Mouse (Mus musculus) kidney, postnatal 0 days (tissue): ENCODE results near the gene Atad1. TPM values are rescaled to one million over a fixed set of nuclear protein-coding genes. Genes with fewer than 3 reads are reported as not detected.

ENCODE experiments used
- ATAC-seq: fragments of 200-750 bp; cut with Nextera tagmentation; replicated peaks from 2 replicates; pipeline ENCODE4 v1.8.0; 2017; ENCODE audit warnings: low read depth, moderate number of reproducible peaks, moderate TSS enrichment, moderate library complexity; ENCODE audit not compliant: low FRiP score
- DNase-seq: peaks from one replicate; pipeline ENCODE4 v3.0.0-alpha.2; 2016; ENCODE audit warnings: low spot score
- H3K27ac ChIP-seq: fragments of 300-500 bp; sonication (generic); 2 replicates; pipeline ENCODE4 v1.5.1; 2014; ENCODE audit warnings: mild to moderate bottlenecking
- H3K27me3 ChIP-seq: fragments of 300-500 bp; sonication (generic); 2 replicates; pipeline ENCODE4 v1.6.1; 2014; ENCODE audit warnings: low read length, mixed read lengths; ENCODE audit not compliant: insufficient read depth
- H3K36me3 ChIP-seq: fragments of 300-500 bp; sonication (generic); 2 replicates; pipeline ENCODE4 v1.6.1; 2014; ENCODE audit warnings: low read length, mixed read lengths; ENCODE audit not compliant: insufficient read depth
- H3K4me1 ChIP-seq: fragments of 300-500 bp; sonication (generic); replicated peaks from 2 replicates; pipeline ENCODE4 v1.6.1; 2014; ENCODE audit warnings: antibody characterized with exemption, low read length, mixed read lengths; ENCODE audit not compliant: insufficient read depth
- H3K4me2 ChIP-seq: fragments of 300-500 bp; sonication (generic); 2 replicates; pipeline ENCODE4 v1.6.1; 2014; ENCODE audit warnings: mild to moderate bottlenecking, low read length, moderate library complexity, mixed read lengths
- H3K4me3 ChIP-seq: fragments of 300-500 bp; sonication (generic); replicated peaks from 2 replicates; pipeline ENCODE4 v1.5.1; 2014; ENCODE audit warnings: low read depth, low read length
- H3K9ac ChIP-seq: fragments of 300-500 bp; sonication (generic); 2 replicates; pipeline ENCODE4 v1.6.1; 2014; ENCODE audit warnings: low read depth, low read length
- H3K9me3 ChIP-seq: fragments of 300-500 bp; sonication (generic); replicated peaks from 2 replicates; pipeline ENCODE4 v1.6.1; 2016; ENCODE audit warnings: low read length, inconsistent platforms, mixed read lengths
- CTCF ChIP-seq: IDR thresholded peaks from 2 replicates; pipeline ENCODE4 v1.5.1; 2016; ENCODE audit warnings: antibody characterized with exemption, low read depth, mild to moderate bottlenecking, moderate library complexity
- WGBS: fragments of 180-500 bp; shearing (Covaris S2); extraction: QIAGEN DNeasy Blood & Tissue Kit; methylation state at CpG from one replicate; pipeline ENCODE4 v1.1.7; 2014; 5-methylcytosine and 5-hydroxymethylcytosine counted together
- polyA plus RNA-seq: library from polyadenylated mRNA; unstranded; fragments of >200 nt; fragmentation: Nextera tagmentation; extraction: Ambion mirVana; gene quantifications from 2 replicates; pipeline ENCODE4 v1.2.1, GENCODE M21; 2015

The Atad1 gene
- polyA plus RNA-seq, 1 experiment from 2014 or later: 79.2 TPM

DNA sequence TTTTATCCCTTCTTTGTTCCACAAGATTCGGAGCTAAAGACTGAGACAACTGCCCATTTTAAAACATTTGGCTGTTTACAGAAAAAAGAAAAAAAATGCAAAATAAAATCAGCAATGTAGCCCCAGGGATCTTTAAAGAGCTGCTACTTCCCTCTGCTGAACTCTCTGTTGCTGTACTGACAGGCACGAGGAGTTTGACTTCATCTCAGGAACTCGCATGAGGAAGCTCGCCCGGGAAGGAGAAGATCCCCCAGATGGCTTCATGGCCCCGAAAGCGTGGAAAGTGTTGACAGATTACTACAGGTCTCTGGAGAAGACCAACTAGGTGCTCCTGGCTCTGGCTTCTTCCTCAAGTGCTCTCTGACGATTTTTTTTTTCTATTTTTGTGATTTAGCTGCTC, 74.3 kb downstream of the Atad1 start:
- no peaks in the 10 kb centered on the region for H3K36me3 ChIP-seq
- no peaks in the 10 kb centered on the region for H3K4me1 ChIP-seq
- no peak overlapping the region for H3K27ac ChIP-seq
- DNase-seq: no peak
- H3K27me3 ChIP-seq: no peaks in the 10 kb centered on the region
- 84% methylated on average over 8 of the region's 8 CpGs for WGBS
- H3K4me3 ChIP-seq: no peak overlapping the region
- H3K9me3 ChIP-seq: no peaks in the 10 kb centered on the region
- no peak overlapping the region for H3K9ac ChIP-seq
- no peak for TF ChIP-seq CTCF
- no peak overlapping the region for H3K4me2 ChIP-seq
- ATAC-seq: no peak

DNA sequence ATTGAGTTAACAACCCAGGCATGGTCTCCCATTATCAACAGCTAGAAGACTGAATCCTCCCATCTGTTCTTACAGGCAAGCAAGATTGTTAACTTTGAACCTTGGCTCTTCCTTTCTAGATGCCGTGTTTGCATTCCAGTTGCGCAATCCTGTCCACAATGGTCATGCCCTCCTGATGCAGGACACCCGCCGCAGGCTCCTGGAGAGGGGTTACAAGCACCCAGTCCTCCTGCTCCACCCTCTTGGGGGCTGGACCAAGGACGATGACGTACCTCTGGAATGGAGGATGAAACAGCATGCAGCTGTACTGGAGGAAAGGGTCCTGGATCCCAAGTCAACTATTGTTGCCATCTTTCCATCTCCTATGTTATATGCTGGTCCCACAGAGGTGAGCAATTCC, 76.7 kb downstream of the Atad1 start:
- no peaks in the 10 kb centered on the region for H3K27me3 ChIP-seq
- no peak overlapping the region for H3K4me3 ChIP-seq
- no peak for DNase-seq
- no peak overlapping the region for H3K27ac ChIP-seq
- H3K4me1 ChIP-seq: no peaks in the 10 kb centered on the region
- WGBS: 83% methylated on average over 6 of the region's 6 CpGs
- H3K36me3 ChIP-seq: no peaks in the 10 kb centered on the region
- no peak overlapping the region for H3K9ac ChIP-seq
- ATAC-seq: no peak
- TF ChIP-seq CTCF: no peak
- no peaks in the 10 kb centered on the region for H3K9me3 ChIP-seq
- no peak overlapping the region for H3K4me2 ChIP-seq

GRCm38 (mm10) chr19:32659346-32659745, 80.2 kb downstream of the Atad1 start:
- H3K9me3 ChIP-seq: no peaks in the 10 kb centered on the region
- 67% methylated on average over 5 of the region's 5 CpGs for WGBS
- no peak overlapping the region for H3K27ac ChIP-seq
- H3K9ac ChIP-seq: no peak overlapping the region
- no peak for TF ChIP-seq CTCF
- no peak for ATAC-seq
- H3K36me3 ChIP-seq: 0 out of 2 replicates have a peak, but pooled peaks cover 3% of the 10 kb centered on the region
- no peak overlapping the region for H3K4me3 ChIP-seq
- no peak overlapping the region for H3K4me2 ChIP-seq
- no peak for DNase-seq
- H3K4me1 ChIP-seq: no peaks in the 10 kb centered on the region
- no peaks in the 10 kb centered on the region for H3K27me3 ChIP-seq

GRCm38 (mm10) chr19:32653630-32654362, 85.8 kb downstream of the Atad1 start:
- H3K27ac ChIP-seq: no peak overlapping the region
- H3K4me3 ChIP-seq: no peak overlapping the region
- no peaks in the 10 kb centered on the region for H3K9me3 ChIP-seq
- DNase-seq (no peak), ATAC-seq (no peak)
- 0 out of 2 replicates have a peak, but pooled peaks cover 3% of the 10 kb centered on the region for H3K36me3 ChIP-seq
- TF ChIP-seq CTCF: no peak
- WGBS: 84% methylated on average over 7 of the region's 7 CpGs
- H3K27me3 ChIP-seq: no peaks in the 10 kb centered on the region
- no peaks in the 10 kb centered on the region for H3K4me1 ChIP-seq
- H3K4me2 ChIP-seq: no peak overlapping the region
- H3K9ac ChIP-seq: no peak overlapping the region

DNA sequence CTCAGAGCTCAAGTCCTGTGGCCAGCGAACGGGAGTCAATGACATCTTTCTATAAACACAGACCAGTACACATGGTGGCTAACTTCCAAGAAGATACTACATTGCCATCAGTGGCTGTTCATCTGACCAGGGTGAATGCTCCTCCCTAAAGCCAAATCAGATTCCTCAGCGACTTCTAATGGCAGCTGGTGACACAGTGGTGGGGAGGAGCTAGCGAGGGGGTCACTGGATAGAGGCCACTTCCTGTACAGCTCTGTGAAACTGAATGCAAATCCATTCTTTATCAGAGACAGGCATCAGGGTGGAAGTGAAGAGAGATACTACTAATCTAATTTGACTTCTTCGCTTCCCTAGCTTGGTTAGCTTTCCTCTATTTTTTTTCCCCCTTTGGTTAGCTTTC, 86.5 kb downstream of the Atad1 start:
- DNase-seq: peak; percentile 16
- TF ChIP-seq CTCF: no peak

DNA sequence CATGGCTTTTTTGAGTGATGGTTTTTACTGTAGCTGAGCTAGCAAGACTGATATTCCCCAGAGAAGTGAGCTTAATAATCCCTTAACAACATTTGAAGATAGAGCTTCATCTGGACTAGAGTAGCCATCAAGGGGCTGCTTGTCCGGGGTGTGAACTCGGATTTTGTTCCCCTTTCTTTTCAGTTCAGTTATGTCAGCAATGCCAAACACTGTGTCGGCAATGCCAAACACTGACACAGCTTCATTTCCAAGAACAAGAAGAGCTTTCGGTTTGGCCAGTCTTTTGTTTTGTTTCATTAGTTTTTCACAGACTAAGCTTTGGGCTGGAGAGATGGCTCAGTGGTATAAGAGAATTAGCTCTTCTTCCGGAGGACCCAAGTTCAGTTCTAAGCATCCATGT, 88.5 kb downstream of the Atad1 start:
- Histone ChIP-seq H3K27ac (no peak overlapping the region), H3K4me3 (no peak overlapping the region), H3K9me3 (no peaks in the 10 kb centered on the region), H3K36me3 (0 out of 2 replicates have a peak, but pooled peaks cover 3% of the 10 kb centered on the region), H3K27me3 (no peaks in the 10 kb centered on the region), H3K4me1 (no peaks in the 10 kb centered on the region), H3K9ac (no peak overlapping the region), H3K4me2 (no peak overlapping the region)
- no peak for DNase-seq
- no peak for TF ChIP-seq CTCF
- ATAC-seq: no peak
- 93% methylated on average over 5 of the region's 5 CpGs for WGBS

More for the DNA sequence above, 86.5 kb downstream of the Atad1 start:
- WGBS: 70% methylated on average over 5 of the region's 5 CpGs
- Histone ChIP-seq H3K27ac (no peak overlapping the region), H3K9ac (no peak overlapping the region), H3K4me3 (no peak overlapping the region), H3K4me2 (no peak overlapping the region), H3K9me3 (no peaks in the 10 kb centered on the region), H3K4me1 (no peaks in the 10 kb centered on the region), H3K27me3 (no peaks in the 10 kb centered on the region), H3K36me3 (0 out of 2 replicates have a peak, but pooled peaks cover 3% of the 10 kb centered on the region)
- ATAC-seq: no peak

DNA sequence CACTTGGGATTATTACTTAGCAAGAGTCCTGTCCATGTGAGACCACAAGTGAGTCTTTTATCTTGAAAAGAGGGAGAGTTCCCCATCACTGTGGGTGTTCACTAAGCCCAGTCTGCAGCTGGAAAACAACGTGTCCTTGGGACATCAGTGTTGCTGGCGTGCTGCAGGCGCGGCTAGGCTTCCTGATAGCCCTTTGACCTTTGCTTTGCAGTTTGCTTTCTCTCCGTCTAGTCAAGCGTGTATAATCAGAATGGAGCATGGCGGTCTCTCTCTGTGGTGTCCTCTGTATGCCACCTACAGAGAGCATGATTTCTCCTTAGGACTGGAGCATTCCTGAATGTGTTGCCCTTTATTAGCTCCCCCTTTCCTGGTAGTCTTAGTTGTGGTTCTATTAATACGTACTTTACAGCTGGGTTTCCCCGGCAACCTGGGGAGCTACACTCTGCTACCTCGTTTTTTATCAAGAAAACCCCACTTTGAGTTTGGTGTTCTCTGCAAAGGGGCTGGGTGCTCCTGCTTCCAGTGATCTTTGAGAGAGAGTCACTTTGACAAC, 91.5 kb downstream of the Atad1 start:
- TF ChIP-seq CTCF: no peak
- DNase-seq: no peak
- no peaks in the 10 kb centered on the region for H3K9me3 ChIP-seq
- no peak overlapping the region for H3K4me3 ChIP-seq
- no peak for ATAC-seq
- WGBS: 66% methylated on average over 10 of the region's 10 CpGs
- no peaks in the 10 kb centered on the region for H3K27me3 ChIP-seq
- H3K27ac ChIP-seq: no peak overlapping the region
- H3K36me3 ChIP-seq: no peaks in the 10 kb centered on the region
- H3K4me1 ChIP-seq: no peaks in the 10 kb centered on the region
- no peak overlapping the region for H3K4me2 ChIP-seq
- no peak overlapping the region for H3K9ac ChIP-seq
